Mouse (Mus musculus): Measurements from ENCODE around the gene Heatr9. TPM values are rescaled to one million over a fixed set of nuclear protein-coding genes. Genes with fewer than 3 reads are reported as not detected.

Heatr9 gene
- total and polyA plus RNA-seq, 3 experiments: not detected

GRCm38 (mm10) chr11:83538705-83539314 is 16.8 kb upstream of the Heatr9 start:
- ATAC-seq (ENCODE audit: extremely low read depth, insufficient number of reproducible peaks, low FRiP score, poor library complexity, severe bottlenecking) (no peak), DNase-seq (ENCODE audit: low spot score) (no peak)
- no peaks in the 10 kb centered on the region for H3K9me3 ChIP-seq (replicated peaks)
- H3K4me3 ChIP-seq (ENCODE audit: low read depth, low read length): no peak overlapping the region
- no peaks in the 10 kb centered on the region for H3K36me3 ChIP-seq (replicated peaks)
- H3K27me3 ChIP-seq (ENCODE audit: insufficient read depth, low read length): peaks cover 6% of the 10 kb centered on the region; the same call in 1 of the 2 replicates
- peaks cover 3% of the 10 kb centered on the region for H3K4me1 ChIP-seq (ENCODE audit: insufficient read depth, low read depth, low read length)
- TF ChIP-seq POLR2AphosphoS5 (IDR thresholded peaks at IDR 0.05; ENCODE audit: insufficient replicate concordance, low read depth, low read length) (no peak), GATA2 (IDR thresholded peaks at IDR 0.05; ENCODE audit: borderline replicate concordance, low read depth, low read length) (no peak), TAL1 (conservative IDR thresholded peaks at IDR 0.05; ENCODE audit: low read depth, low read length) (no peak), CTCF (IDR thresholded peaks at IDR 0.05; ENCODE audit: low read depth, low read length) (no peak), GATA1 (IDR thresholded peaks at IDR 0.05; ENCODE audit: borderline replicate concordance, low read length) (no peak)

- H3K27me3 ChIP-seq (ENCODE audit: insufficient read depth, low read length): peaks cover 6% of the 10 kb centered on the region; the same call in 1 of the 2 replicates
- ATAC-seq (ENCODE audit: extremely low read depth, insufficient number of reproducible peaks, low FRiP score, poor library complexity, severe bottlenecking) (no peak), DNase-seq (ENCODE audit: low spot score) (no peak)
- H3K4me1 ChIP-seq (ENCODE audit: insufficient read depth, low read depth, low read length): peaks cover 3% of the 10 kb centered on the region
- no peaks in the 10 kb centered on the region for H3K36me3 ChIP-seq (replicated peaks)
- H3K9me3 ChIP-seq (replicated peaks): no peaks in the 10 kb centered on the region
- TF ChIP-seq POLR2AphosphoS5 (IDR thresholded peaks at IDR 0.05; ENCODE audit: insufficient replicate concordance, low read depth, low read length) (no peak), TAL1 (conservative IDR thresholded peaks at IDR 0.05; ENCODE audit: low read depth, low read length) (no peak), CTCF (IDR thresholded peaks at IDR 0.05; ENCODE audit: low read depth, low read length) (no peak), GATA1 (IDR thresholded peaks at IDR 0.05; ENCODE audit: borderline replicate concordance, low read length) (no peak), GATA2 (IDR thresholded peaks at IDR 0.05; ENCODE audit: borderline replicate concordance, low read depth, low read length) (no peak)
- H3K4me3 ChIP-seq (ENCODE audit: low read depth, low read length): no peak overlapping the region
Observed at GRCm38 (mm10) chr11:83536831-83537230, 14.9 kb upstream of the Heatr9 start.

GRCm38 (mm10) chr11:83534609-83535423 is 12.8 kb upstream of the Heatr9 start:
- H3K27me3 ChIP-seq (ENCODE audit: insufficient read depth, low read length): peaks cover 6% of the 10 kb centered on the region; the same call in 1 of the 2 replicates
- H3K9me3 ChIP-seq (replicated peaks): no peaks in the 10 kb centered on the region
- H3K4me3 ChIP-seq (ENCODE audit: low read depth, low read length): no peak overlapping the region
- peaks cover 3% of the 10 kb centered on the region for H3K4me1 ChIP-seq (ENCODE audit: insufficient read depth, low read depth, low read length)
- ATAC-seq (ENCODE audit: extremely low read depth, insufficient number of reproducible peaks, low FRiP score, poor library complexity, severe bottlenecking) (no peak), DNase-seq (ENCODE audit: low spot score) (no peak)
- H3K36me3 ChIP-seq (replicated peaks): no peaks in the 10 kb centered on the region
- no peak for TF ChIP-seq GATA1 (IDR thresholded peaks at IDR 0.05; ENCODE audit: borderline replicate concordance, low read length)
- TF ChIP-seq TAL1 (conservative IDR thresholded peaks at IDR 0.05; ENCODE audit: low read depth, low read length): no peak
- TF ChIP-seq CTCF (IDR thresholded peaks at IDR 0.05; ENCODE audit: low read depth, low read length): no peak

- H3K4me1 ChIP-seq (ENCODE audit: insufficient read depth, low read depth, low read length): peaks cover 3% of the 10 kb centered on the region
- TF ChIP-seq TAL1 (conservative IDR thresholded peaks at IDR 0.05; ENCODE audit: low read depth, low read length) (no peak), CTCF (IDR thresholded peaks at IDR 0.05; ENCODE audit: low read depth, low read length) (no peak), GATA2 (IDR thresholded peaks at IDR 0.05; ENCODE audit: borderline replicate concordance, low read depth, low read length) (no peak), GATA1 (IDR thresholded peaks at IDR 0.05; ENCODE audit: borderline replicate concordance, low read length) (no peak), POLR2AphosphoS5 (IDR thresholded peaks at IDR 0.05; ENCODE audit: insufficient replicate concordance, low read depth, low read length) (no peak)
- H3K4me3 ChIP-seq (ENCODE audit: low read depth, low read length): no peak overlapping the region
- H3K36me3 ChIP-seq (replicated peaks): no peaks in the 10 kb centered on the region
- DNase-seq (ENCODE audit: low spot score): no peak
- no peaks in the 10 kb centered on the region for H3K9me3 ChIP-seq (replicated peaks)
- ATAC-seq (ENCODE audit: extremely low read depth, insufficient number of reproducible peaks, low FRiP score, poor library complexity, severe bottlenecking): no peak
- H3K27me3 ChIP-seq (ENCODE audit: insufficient read depth, low read length): peaks cover 6% of the 10 kb centered on the region; the same call in 1 of the 2 replicates
Observed at GRCm38 (mm10) chr11:83534143-83534542, 12.2 kb upstream of the Heatr9 start.

GRCm38 (mm10) chr11:83533192-83533591 is 11.2 kb upstream of the Heatr9 start:
- no peaks in the 10 kb centered on the region for H3K36me3 ChIP-seq (replicated peaks)
- 0 out of 2 replicates have a peak, but pooled peaks cover 2% of the 10 kb centered on the region for H3K27me3 ChIP-seq (ENCODE audit: insufficient read depth, low read length)
- ATAC-seq (ENCODE audit: extremely low read depth, insufficient number of reproducible peaks, low FRiP score, poor library complexity, severe bottlenecking): no peak
- DNase-seq (ENCODE audit: low spot score): no peak
- no peak for TF ChIP-seq CTCF (IDR thresholded peaks at IDR 0.05; ENCODE audit: low read depth, low read length)
- no peak for TF ChIP-seq TAL1 (conservative IDR thresholded peaks at IDR 0.05; ENCODE audit: low read depth, low read length)
- no peak for TF ChIP-seq GATA1 (IDR thresholded peaks at IDR 0.05; ENCODE audit: borderline replicate concordance, low read length)
- TF ChIP-seq POLR2AphosphoS5 (IDR thresholded peaks at IDR 0.05; ENCODE audit: insufficient replicate concordance, low read depth, low read length): no peak
- no peak for TF ChIP-seq GATA2 (IDR thresholded peaks at IDR 0.05; ENCODE audit: borderline replicate concordance, low read depth, low read length)
- H3K4me1 ChIP-seq (ENCODE audit: insufficient read depth, low read depth, low read length): peaks cover 3% of the 10 kb centered on the region
- H3K4me3 ChIP-seq (ENCODE audit: low read depth, low read length): no peak overlapping the region
- H3K9me3 ChIP-seq (replicated peaks): no peaks in the 10 kb centered on the region

GRCm38 (mm10) chr11:83530360-83530759 is 8.4 kb upstream of the Heatr9 start, which contains the start of gene Ccl5:
Gene Ccl5, minus strand, starts transcription at chr11:83530518.
- no peaks in the 10 kb centered on the region for H3K9me3 ChIP-seq (replicated peaks)
- no peak for DNase-seq (ENCODE audit: low spot score)
- H3K4me3 ChIP-seq (ENCODE audit: low read depth, low read length): no peak within 1 kb of the TSS
- peaks cover 2% of the 10 kb centered on the region; the same call in 1 of the 2 replicates for H3K27me3 ChIP-seq (ENCODE audit: insufficient read depth, low read length)
- peaks cover 3% of the 10 kb centered on the region; the same call in 1 of the 2 replicates for H3K4me1 ChIP-seq (ENCODE audit: insufficient read depth, low read depth, low read length)
- no peaks in the 10 kb centered on the region for H3K36me3 ChIP-seq (replicated peaks)
- TF ChIP-seq TAL1 (conservative IDR thresholded peaks at IDR 0.05; ENCODE audit: low read depth, low read length) (no peak), CTCF (IDR thresholded peaks at IDR 0.05; ENCODE audit: low read depth, low read length) (no peak), GATA2 (IDR thresholded peaks at IDR 0.05; ENCODE audit: borderline replicate concordance, low read depth, low read length) (no peak), POLR2AphosphoS5 (IDR thresholded peaks at IDR 0.05; ENCODE audit: insufficient replicate concordance, low read depth, low read length) (no peak), GATA1 (IDR thresholded peaks at IDR 0.05; ENCODE audit: borderline replicate concordance, low read length) (no peak)
- no peak for ATAC-seq (ENCODE audit: extremely low read depth, insufficient number of reproducible peaks, low FRiP score, poor library complexity, severe bottlenecking)

All from G1E (cell line).